Mouse (Mus musculus) neural tube, embryonic 10.5 days (tissue): ENCODE data around the gene Plk5.
A peak's percentile ranks its signal among the peaks of the same experiment; 100 is the strongest.
"Not testable (repeated sequence)": the region's sequence is repeated elsewhere in the genome, so short reads cannot be mapped to it uniquely, and the experiment has no call there.

Experiments
- DNase-seq: peaks from one replicate; pipeline ENCODE4 v3.0.0-alpha.2; 2017; ENCODE audit warnings: low spot score; ENCODE audit errors: extremely low spot score

Plk5 gene

DNA sequence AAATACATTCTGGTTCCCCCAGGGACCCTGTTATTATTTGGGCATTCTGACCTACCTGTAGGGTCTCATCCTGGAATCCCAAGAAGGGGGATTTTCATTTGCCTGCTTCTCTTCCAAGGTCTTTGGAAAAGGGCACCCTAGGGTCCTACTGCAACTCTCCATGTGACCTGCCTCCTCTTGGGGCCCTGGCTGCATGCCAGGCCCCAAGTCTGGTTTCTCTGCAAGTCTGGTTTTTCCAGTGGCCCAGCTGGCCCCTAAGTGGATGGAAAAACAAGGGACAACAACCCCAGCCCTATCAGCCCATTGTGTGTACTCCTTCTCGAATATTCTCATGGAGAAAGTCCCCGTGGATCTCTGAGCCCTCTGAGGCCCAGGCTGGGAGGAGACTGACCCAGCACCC is 25.4 kb upstream of the Plk5 start:
- DNase-seq, result no peak

DNA sequence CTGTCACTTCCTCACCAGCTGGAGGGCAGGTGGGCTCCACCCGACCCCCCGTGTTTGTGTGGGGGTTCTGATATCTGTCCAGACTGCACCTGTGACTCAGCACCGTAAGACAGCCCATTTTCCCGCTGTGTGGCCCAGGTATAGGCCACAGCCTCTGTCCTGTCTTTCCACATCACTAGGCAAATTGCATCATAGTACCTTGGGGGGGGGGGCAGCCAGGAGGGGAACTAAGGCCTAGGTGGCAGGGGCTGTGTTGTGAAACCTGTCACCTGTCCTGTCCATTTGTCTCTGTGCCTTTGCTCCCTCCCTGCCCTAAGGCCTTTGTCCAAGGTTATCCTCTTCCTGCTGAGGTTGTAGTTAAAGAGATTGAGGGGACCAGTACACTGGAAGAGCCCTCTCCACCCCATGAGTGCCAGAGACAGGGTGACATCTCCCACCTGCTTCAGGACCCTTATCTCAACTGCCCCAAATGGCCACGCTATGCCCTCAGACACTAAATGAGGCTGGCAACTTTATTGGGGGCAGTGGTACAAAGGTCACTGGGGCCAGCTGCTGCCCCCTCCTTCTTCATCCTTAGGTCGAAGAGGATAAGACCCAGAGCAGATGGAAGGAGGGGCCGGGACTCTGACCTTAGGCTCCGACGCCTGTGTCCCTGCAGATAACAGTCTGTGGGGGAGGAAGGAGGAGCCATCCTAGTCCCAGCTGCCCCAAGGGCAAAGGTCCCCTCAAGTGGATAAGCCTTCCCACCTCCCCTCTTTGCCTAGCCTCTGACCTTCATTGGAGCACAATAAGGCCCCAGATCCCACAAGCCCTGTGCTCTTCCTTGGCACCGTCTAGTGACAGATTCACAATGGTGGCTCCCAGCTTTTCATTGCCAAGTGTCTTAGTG is 24.4 kb upstream of the Plk5 start:
- no peak for DNase-seq

DNA sequence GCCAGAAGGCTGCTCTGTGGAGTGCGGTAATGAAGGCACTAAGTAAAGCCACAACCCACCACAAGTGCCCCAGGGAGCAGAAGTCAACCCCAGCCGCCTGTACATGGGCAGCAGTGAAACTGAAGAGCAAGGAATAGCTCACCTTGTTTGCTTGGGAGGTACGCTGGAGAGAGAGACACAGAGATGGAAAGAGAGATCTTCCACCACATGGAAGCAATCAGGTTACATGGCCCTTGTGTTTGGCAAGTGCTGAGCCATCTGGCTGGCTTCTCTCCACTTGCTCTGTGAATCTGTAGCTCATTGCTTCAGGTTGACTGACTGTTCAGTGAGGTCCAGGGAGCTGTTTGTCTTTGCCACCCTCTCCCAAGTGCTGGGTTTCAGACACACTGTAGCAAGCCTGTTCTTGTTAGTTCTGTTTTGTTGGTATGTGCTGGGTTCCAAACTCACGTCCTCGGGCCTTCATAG is 23.7 kb upstream of the Plk5 start:
- DNase-seq, result no peak

DNA sequence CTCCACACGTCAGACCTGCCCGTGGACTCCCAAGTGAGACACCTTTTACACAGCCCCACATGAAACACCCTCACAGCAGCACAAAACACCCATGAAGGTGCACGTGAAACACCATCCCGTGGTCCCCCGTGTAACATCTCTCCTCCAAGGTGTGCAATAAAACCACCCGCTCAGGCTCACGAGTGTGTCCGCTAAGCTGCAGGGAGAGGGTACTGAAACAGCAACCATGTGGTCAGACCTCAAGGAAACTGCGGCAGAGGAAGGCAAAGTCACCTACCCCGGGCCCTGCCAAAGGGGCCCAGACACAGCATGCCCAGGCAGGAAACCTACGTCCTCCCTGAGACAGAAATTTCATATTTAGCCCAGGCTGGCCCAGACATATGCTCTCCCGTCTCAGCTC is 20.0 kb upstream of the Plk5 start:
- no peak for DNase-seq

DNA sequence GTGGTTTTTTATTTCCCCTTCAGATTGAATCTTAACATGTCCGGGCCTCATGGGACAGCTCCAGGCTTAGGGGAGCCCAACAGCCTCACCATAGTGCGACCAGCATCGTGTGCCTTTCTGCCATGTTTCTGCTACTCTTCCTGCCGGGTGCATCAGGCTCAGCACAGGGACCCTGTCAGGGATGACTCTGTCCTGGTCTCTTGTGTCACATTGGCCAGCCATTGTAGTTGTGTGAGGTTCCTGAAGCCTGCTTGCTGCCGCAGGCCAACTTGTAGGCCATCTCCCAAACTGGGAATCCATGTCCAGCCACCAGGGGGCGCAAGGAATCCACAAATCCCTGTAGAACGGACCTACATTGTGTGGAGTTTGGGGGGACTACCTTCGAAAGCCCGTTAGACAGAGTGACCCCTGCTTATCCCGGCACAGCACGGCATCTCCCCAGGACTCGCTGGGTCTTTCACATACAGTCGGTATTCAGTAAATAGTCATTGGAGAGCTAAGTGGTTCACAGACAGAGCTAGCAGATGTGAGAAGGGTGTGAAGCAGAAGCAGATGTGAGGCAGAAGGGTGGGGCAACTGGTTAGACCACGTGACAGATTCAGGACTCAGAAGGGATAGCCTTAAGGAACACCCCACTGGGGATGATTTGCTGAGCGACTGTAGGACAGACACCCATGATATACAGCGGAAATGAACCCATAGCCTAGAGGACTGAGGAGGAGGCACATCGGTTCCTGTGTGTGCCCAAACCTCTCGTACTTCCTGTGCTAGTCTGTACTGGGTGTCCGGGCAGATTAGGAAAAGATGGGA is 16.1 kb upstream of the Plk5 start:
- DNase-seq, result peak; percentile 93

DNA sequence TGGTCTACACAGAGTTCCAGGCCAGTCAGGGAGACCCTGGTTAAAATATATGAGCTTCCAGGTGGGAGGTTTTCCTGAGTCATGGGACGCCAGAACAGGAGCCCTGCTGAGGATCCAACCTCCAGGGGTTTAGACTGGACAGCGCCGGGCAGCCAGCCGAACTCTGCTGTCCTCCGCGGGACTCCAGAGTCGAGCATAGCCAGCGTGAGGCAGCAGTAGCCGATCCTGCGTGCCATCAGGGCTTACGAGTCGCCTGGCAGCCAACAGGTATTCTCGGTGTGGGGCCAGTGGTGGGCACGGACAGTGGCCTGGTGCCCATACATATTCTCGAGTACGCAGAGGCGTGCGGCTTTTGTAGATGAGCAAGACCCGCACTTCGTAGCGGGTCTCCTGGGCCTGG is 15.2 kb upstream of the Plk5 start:
- DNase-seq, result peak; percentile 41

DNA sequence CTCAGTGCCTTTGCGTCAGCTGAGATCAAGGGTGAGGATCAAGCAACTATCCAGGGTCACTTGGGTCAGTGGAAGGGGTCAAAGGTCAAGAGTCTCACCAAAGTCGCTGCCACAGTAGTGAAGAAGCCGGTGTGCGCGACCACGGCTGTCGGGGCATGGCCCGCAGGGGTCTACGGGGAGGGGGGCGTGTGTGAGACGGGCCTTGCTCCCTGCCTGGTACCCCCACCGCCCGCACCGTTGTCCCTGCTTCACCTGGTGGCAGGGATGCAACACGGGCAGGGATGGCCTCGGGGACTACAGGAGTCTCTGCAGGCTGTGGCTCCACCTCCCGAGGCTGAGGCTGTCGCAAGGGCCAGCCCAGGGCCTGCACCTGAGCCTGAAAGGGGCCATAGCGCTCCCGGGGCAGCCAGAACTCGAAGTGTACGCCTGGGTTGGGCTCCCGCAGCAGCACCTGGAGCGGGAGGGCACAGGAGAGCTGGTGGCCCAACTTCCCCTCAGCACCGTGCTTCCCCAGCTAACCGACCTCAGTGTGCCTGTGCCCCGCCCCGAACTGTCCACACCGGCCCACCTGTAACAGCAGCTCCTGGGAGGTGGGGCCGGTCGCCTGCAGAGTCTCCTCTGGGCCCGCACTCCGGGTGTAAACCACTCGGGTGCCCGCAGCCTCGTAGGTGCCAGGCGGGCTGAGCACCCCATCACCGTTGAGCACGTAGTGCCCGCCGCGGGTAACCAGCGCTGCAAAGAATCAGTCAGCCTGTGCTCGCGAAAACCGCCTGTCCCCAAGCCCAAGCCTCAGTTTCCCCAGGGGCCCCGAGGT is 14.6 kb upstream of the Plk5 start:
- peak; percentile 36 for DNase-seq

DNA sequence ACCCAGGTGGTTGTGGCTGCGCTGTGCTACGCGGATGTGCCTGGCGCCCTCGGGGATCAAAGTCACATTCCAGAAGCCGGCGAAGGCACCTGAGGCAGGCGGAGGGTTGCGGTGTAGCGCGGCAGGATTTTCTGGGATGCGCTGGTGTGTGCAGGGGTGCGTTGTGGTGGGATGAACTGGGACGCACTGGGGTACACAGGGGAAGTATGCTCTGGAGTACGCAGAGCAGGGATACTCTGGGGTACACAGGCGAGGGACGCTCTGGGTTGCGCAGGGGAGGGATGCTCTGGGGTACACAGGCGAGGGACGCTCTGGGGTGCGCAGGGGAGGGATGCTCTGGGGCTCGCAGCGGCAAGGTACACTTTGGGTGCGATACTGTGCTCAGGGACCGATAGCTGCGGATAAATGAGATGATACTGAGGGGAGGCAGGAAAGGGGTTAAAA is 13.9 kb upstream of the Plk5 start:
- DNase-seq, result no peak

DNA sequence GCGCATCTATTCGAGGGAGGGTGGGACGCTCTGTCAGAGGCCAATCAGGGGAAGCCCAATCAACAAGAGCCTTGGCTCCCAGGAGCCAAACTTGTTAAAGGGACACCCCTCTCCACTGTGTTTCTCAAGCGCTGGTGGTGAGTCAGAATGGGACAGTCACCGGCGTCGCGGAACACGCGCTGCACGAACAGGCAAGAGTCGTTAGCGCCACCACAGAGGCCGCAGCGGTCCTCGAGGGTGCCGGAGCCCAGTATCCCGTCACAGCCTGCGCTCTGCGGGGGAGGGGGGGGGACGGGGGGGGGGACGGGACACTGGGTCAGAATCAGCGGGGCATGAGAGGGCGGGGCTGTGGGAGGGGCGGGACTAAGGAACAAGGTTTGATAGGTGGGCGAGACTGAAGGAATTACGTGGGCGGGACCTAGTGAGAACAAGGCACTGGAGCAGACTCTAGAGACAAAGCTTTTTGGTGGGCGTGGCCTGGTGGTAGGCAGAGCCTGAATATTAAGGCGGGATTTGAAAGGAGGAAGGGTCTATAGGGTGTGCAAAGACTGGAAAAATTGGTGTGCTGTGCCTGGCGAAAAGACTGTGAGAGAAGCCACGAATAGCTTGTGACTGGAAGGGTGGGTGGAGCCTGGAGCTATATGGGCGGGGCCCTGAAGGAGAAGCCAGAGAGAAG is 13.4 kb upstream of the Plk5 start:
- DNase-seq, result peak; percentile 66

DNA sequence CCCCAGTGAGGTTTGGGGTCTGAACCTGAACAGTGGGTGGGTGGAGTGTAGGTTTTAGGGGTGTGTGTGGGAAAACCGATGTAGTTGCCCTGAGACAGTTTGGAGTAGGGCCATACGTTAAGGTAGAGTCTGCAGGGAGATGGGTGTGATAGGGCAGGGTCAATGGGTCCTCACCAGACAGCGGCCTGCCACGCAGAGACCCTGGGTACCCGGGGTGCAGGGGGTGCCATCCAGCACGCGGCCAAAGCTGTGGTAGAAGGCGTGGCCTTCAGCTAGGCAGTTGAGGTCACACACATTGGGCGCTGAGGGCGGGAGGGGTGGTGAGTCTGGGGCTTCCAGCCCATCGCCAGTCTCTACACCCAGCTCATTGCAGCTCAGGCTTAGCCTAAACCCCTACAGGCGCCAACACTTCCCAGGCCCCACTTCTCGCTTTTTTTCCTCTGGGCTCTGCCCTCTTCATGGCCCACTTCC is 12.8 kb upstream of the Plk5 start:
- DNase-seq, result no peak

DNA sequence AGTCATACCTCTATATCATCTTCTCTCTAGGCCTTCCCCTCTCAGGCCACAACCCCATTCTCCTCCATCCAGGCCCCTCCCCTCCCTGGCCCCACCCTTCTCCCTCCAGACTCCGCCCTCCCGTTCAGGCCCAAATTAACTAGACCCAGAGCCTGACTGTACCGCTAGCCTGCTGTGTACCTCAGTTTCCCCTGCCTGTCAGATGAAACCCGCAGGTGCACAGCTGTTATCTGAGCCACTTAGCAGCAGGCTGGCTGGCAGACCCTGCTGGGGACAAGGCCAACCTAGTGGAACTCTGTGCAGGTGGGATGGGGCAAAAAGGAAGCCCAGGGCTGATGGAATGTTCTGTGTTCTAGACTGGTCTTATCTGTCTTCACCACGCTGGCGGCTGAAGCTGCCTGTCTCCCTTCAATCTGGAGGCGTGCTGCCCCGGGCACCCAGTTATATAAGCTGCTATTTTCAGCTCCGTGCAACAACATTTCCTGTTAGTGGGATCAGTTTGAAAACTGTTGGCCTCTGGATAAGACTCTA is 12.1 kb upstream of the Plk5 start:
- DNase-seq, result no peak

DNA sequence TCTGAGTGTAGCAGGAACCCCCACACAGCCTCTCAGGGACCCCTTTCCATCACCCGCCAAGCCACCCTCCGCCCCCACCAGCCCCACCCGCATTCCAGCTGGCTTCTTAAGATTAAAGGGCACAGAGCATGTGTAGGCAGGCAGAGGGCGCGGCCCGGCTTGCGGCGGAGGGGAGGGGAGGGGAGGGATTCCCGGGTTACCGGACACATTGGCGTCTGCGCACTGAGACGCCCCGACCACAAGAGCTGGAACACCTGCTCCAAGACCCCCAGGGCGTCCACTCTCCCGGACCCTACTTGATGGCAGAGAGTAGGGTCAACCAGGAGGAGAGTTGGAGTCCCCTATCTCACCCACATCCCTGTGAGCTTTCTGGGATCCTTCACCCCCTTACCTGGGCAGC is 11.1 kb upstream of the Plk5 start:
- DNase-seq, result no peak

DNA sequence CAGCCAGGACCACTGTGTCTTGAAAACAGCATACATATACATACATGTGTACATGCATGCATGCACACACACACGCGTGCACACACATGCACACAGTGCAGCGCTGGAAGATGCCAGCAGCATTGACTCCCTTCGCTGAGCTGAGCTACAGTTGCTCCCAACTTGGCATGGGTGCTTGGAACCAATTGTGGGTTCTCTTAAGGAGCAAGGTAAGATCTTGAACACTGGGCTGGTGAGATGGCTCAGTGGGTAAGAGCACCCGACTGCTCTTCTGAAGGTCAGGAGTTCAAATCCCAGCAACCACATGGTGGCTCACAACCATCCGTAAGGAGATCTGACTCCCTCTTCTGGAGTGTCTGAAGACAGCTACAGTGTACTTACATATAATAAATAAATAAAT is 10.3 kb upstream of the Plk5 start:
- DNase-seq, result not testable (repeated sequence)

DNA sequence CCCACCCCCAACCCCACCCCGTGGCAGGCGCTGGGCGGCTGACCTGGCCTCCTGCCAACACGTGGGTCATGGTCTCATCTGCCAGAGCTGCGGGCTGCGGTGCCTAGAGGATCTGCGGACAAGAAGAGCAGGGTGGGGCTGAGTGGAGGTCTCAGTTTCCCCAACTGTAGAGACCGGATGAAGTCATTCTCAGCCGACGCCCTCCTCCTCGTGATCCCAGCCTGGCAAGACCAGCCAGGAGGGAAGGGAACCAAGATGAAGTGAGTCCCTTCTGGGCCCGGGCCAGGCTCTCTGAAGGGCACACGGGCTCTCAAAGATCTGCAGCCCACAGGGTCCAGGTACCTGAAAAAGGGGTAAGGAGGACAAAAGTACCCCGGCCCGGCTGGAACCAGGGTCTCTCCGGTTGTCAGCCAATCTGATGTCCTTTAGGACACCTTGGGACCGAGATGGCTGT is 8.7 kb upstream of the Plk5 start:
- DNase-seq, result no peak

DNA sequence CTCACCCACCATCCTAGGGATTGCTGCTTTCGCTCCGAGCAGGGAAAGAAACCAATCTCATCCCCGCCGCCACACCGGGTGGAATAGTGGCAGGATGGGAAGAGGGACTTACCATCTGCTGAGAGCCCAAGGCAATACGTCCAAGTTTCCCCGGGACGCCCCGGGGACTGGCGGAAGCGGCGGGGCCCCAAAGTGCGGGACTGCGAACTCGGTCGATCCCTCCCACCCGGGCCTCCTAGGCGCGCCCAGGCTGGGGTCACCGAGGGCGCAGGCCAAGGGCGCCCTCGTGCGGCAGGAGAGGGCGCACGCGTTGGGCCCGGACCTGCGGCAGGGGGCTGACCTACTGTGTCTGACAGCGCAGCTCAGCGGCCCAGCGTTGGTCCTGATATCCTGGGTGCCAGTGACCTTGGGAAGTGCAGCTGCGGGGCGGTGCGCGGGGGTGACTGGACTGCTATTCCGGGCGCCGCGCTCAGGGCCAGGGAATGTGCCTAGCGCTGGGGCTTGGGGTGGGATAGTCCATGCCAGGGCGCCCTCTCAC is 7.9 kb upstream of the Plk5 start, which contains the start of gene Adamtsl5:
TSS of gene Adamtsl5 (minus strand) at position 169 of the 538 bp plus-strand sequence.
- peak; percentile 74 for DNase-seq

DNA sequence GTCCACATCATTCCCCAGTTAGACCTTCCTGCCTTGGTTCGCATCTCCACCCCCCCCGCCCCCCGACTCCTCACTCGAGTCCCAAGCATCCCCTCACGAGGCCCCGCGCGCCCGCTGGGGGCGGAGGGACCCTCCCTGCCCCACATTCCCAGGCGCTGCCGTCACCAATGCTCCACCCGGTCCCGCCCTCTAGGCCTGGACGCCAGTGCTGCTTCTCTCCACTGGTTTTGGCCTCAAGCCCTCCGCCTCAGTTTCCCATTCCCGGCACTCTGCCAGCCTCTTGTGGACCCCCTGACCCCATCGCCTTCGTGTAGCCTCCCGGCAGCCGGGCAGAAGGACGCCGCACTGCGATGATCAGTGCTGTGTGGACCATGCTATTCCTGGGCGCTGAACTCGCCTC is 7.3 kb upstream of the Plk5 start:
- no peak for DNase-seq

DNA sequence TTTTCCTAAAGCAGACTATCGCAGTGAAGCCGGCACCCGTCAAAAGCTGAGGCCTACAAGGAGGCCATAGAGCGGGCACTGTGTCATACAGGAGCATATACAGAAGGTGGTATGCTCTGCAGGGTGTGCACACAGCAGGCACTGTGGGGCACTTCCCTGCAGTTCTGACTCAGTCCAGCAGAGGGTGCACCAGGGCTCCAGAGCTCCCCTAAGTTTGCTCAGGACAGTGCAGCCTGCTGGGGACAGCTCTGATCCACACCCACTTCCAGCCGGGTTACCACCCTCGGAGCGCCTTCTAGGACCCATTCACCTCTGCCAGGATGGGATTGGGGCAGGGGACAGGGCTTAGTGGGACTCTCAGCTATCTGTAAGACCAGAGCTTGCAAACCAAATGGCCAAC is 6.0 kb upstream of the Plk5 start:
- peak; percentile 92 for DNase-seq

DNA sequence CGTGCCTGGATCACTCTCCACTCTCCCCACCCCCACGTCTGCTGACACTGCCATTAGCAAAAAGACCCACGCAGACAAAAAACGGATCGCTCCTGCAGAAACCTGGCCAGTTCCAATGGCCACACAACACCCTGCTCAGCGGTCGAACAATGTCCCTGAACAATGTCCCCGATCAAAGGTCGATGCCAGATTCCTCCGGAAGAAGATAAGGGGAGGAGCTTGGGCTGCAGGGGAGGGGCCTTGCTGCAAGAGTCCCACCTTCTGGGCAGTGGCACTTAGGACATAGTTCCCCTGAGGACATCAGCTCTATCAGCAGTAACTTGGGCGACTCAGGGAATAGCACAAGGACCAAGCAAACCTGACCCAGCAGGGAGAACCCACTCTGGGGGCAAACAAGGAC is 4.4 kb upstream of the Plk5 start:
- DNase-seq, result no peak

DNA sequence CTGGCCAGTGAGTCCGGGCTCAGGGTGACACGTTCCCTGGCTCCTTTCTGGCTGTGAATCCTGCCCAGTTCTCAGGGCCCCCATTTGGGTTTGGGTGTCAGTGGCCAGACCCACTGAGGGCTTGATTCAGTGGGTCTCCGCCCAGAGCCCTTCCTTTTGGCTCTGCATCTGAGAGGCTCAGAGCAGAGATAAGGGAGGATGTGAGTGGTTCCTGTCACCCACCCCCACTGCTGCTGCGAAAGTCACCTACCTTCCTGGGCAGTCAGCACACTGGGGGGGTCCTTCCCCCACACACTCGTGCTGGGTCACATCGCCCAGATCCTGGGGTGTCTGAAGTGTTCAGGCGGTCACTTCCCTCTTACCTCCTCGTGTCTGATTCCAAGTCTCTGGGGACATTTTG is 3.5 kb upstream of the Plk5 start:
- no peak for DNase-seq

DNA sequence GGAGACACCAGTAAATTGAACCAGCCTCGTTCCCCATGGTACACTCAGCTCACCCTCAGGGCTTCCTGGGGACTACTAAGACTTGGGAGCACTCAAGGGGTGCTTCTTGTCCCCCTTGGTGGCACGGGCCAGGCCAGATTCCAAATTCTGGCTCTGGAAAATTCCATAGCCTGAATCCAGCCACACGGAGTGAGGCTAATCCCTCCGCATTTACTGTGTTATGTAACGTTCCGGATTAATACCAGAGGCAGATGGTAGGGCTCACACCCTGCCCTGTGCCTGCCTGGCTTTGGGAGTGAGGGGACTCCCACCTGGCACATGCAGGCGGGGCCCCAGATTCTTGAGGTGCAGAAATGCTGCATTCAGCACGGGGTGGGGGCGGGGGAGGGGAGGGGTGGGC is 828 bp upstream of the Plk5 start:
- no peak for DNase-seq
